Mouse (Mus musculus): ENCODE results near the gene Olfr1487. TPM values are rescaled to one million over a fixed set of nuclear protein-coding genes. Genes with fewer than 3 reads are reported as not detected.
"Not testable (repeated sequence)": the region's sequence is repeated elsewhere in the genome, so short reads cannot be mapped to it uniquely, and the experiment has no call there.

The Olfr1487 gene
- polyA plus RNA-seq (2012; rRNA removed) (not detected in 2 replicates), polyA plus RNA-seq (2014; fragmentation: Nextera tagmentation; extraction: Ambion mirVana) (not detected in 2 replicates)

DNA sequence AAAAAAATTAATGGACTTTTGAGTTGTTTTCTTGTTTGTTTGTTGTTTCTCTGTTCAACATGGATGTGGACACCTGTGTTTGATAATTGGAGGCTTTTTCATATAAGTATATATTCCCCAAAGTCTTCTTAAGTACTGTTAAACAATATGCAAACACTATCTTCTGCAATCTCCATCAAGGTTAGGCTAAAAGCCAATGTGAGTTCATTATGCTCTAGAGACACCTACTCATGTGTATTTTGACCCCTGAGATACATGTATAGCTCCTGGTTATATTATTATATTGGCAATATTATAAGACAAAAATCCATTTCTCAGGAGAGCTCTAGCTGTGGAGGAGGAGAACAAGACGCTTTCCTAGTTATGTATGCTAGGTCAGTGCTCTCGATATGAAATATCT lies at the start of gene Olfr1487:
TSS of gene Olfr1487 (plus strand) at position 301 of the 400 bp plus-strand sequence.
- H3K9me3 ChIP-seq (ENCODE audit: control insufficient read depth, low read length); H3K36me3 ChIP-seq (replicated peaks; ENCODE audit: control insufficient read depth, insufficient read depth, low read depth); H3K9ac ChIP-seq (replicated peaks); H3K4me2 ChIP-seq (ENCODE audit: low read depth); H3K27ac ChIP-seq; H3K4me3 ChIP-seq (ENCODE audit: insufficient read depth in 1 of 2, low read depth in 2 of 2, low read length in 2 of 2); H3K4me1 ChIP-seq (replicated peaks; ENCODE audit: control insufficient read depth in 2 of 2, insufficient read depth in 2 of 2, low read length in 1 of 2); DNase-seq (ENCODE audit: low read depth in 3 of 3, low spot score in 3 of 3); ATAC-seq (ENCODE audit: insufficient read depth); H3K27me3 ChIP-seq (ENCODE audit: control insufficient read depth, insufficient read depth, low read length): not testable (repeated sequence)
- WGBS (ENCODE audit: insufficient replicate concordance) = 59% methylated on average over 2 of the region's 2 CpGs

DNA sequence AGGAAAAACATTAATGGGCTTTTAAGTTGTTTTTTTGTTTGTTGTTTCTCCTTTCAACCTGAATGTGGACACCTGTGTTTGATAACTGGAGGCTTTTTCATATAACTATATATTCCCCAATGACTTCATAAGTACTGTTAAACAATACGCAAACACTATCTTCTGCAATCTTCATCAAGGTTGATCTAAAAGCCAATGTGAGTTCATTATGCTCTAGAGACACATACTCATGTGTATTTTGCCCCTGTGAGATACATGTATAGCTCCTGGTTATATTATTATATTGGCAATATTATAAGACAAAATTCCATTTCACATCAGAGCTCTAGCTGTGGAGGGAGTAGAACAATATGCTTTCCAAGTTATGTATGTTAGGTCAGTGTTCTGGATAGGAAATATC lies 34.0 kb upstream of the Olfr1487 start, which contains the start of gene Olfr1484:
TSS of gene Olfr1484 (plus strand) at position 301 of the 400 bp plus-strand sequence.
- Histone ChIP-seq H3K4me2 (ENCODE audit: low read depth) (no peak within 1 kb of the TSS), H3K9ac (replicated peaks) (no peak within 1 kb of the TSS), H3K9me3 (ENCODE audit: control insufficient read depth, low read length) (no peaks in the 10 kb centered on the region), H3K36me3 (replicated peaks; ENCODE audit: control insufficient read depth, insufficient read depth, low read depth) (no peaks in the 10 kb centered on the region), H3K4me3 (ENCODE audit: insufficient read depth in 1 of 2, low read depth in 2 of 2, low read length in 2 of 2) (no peak within 1 kb of the TSS), H3K4me1 (replicated peaks; ENCODE audit: control insufficient read depth in 2 of 2, insufficient read depth in 2 of 2, low read length in 1 of 2) (no peaks in the 10 kb centered on the region), H3K27me3 (ENCODE audit: control insufficient read depth, insufficient read depth, low read length) (no peaks in the 10 kb centered on the region), H3K27ac (no peak within 1 kb of the TSS)
- DNase-seq (ENCODE audit: low read depth in 3 of 3, low spot score in 3 of 3) = no peak
- TF ChIP-seq CTCF (IDR thresholded peaks at IDR 0.05; ENCODE audit: low read depth) = no peak
- no peak for TF ChIP-seq EP300 (IDR thresholded peaks at IDR 0.05; ENCODE audit: low read depth)
- 60% methylated on average over 1 of the region's 1 CpGs for WGBS (ENCODE audit: insufficient replicate concordance)
- no peak for ATAC-seq (ENCODE audit: insufficient read depth)

DNA sequence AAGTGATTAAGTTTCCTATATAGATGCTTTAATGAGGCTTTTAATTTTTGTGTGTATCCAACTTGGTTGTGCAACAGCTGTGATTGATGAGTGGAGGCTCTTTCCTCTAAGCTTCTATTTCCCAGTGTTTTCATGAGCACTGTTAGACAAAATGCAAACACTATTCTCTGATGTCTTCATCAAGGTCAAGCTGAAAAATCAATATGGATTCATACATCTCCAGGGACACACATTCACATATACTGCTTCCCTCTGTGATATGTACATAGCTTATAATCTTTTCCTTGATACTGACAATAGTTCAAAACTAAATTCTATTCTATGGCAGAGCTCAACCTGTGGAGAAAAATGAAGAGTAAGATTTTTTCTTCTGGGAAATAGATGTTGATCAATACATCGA lies 14.1 kb downstream of the Olfr1487 start, which contains the start of gene Olfr1489:
TSS of gene Olfr1489 (plus strand) at position 301 of the 400 bp plus-strand sequence.
- no peaks in the 10 kb centered on the region for H3K4me1 ChIP-seq (replicated peaks; ENCODE audit: control insufficient read depth in 2 of 2, insufficient read depth in 2 of 2, low read length in 1 of 2)
- DNase-seq (ENCODE audit: low read depth in 3 of 3, low spot score in 3 of 3) (no peak), ATAC-seq (ENCODE audit: insufficient read depth) (no peak)
- H3K4me2 ChIP-seq (ENCODE audit: low read depth) = no peak within 1 kb of the TSS
- TF ChIP-seq CTCF (IDR thresholded peaks at IDR 0.05; ENCODE audit: low read depth) (no peak), EP300 (IDR thresholded peaks at IDR 0.05; ENCODE audit: low read depth) (no peak)
- no peak within 1 kb of the TSS for H3K4me3 ChIP-seq (ENCODE audit: insufficient read depth in 1 of 2, low read depth in 2 of 2, low read length in 2 of 2)
- no peaks in the 10 kb centered on the region for H3K27me3 ChIP-seq (ENCODE audit: control insufficient read depth, insufficient read depth, low read length)
- H3K27ac ChIP-seq = no peak within 1 kb of the TSS
- 58% methylated on average over 1 of the region's 1 CpGs for WGBS (ENCODE audit: insufficient replicate concordance)
- no peak within 1 kb of the TSS for H3K9ac ChIP-seq (replicated peaks)
- no peaks in the 10 kb centered on the region for H3K36me3 ChIP-seq (replicated peaks; ENCODE audit: control insufficient read depth, insufficient read depth, low read depth)
- H3K9me3 ChIP-seq (ENCODE audit: control insufficient read depth, low read length) = no peaks in the 10 kb centered on the region

DNA sequence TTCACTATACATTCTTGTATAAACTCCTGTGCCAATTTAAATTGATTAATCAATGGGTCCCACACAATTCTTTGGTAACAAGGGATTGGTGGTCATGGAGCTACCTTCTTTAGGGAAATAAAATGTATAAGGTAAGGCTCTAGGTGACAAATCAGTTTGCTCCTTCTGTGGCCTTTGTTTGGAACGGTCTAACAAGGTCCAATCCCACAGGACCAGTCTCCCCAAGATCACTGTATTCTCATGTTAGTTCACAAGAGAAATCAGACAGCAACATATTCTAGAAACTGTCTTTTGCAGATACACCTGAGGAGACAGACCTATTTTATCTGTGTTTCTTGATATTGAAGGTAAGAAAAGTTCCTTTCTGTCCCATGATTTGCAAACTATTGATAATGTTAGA lies 33.6 kb downstream of the Olfr1487 start, which contains the start of gene Olfr1490:
TSS of gene Olfr1490 (plus strand) at position 301 of the 400 bp plus-strand sequence.
- no peak for DNase-seq (ENCODE audit: low read depth in 3 of 3, low spot score in 3 of 3)
- no peak for TF ChIP-seq EP300 (IDR thresholded peaks at IDR 0.05; ENCODE audit: low read depth)
- no peak for TF ChIP-seq CTCF (IDR thresholded peaks at IDR 0.05; ENCODE audit: low read depth)

More for the DNA sequence above, 33.6 kb downstream of the Olfr1487 start, which contains the start of gene Olfr1490:
- H3K27me3 ChIP-seq (ENCODE audit: control insufficient read depth, insufficient read depth, low read length) = no peaks in the 10 kb centered on the region
- no peak within 1 kb of the TSS for H3K9ac ChIP-seq (replicated peaks)
- H3K9me3 ChIP-seq (ENCODE audit: control insufficient read depth, low read length) = no peaks in the 10 kb centered on the region
- WGBS (ENCODE audit: insufficient replicate concordance) = 37% methylated on average over 1 of the region's 1 CpGs
- H3K4me2 ChIP-seq (ENCODE audit: low read depth) = no peak within 1 kb of the TSS
- H3K27ac ChIP-seq = no peak within 1 kb of the TSS
- ATAC-seq (ENCODE audit: insufficient read depth) = no peak
- H3K4me1 ChIP-seq (replicated peaks; ENCODE audit: control insufficient read depth in 2 of 2, insufficient read depth in 2 of 2, low read length in 1 of 2) = no peaks in the 10 kb centered on the region
- no peak within 1 kb of the TSS for H3K4me3 ChIP-seq (ENCODE audit: insufficient read depth in 1 of 2, low read depth in 2 of 2, low read length in 2 of 2)
- H3K36me3 ChIP-seq (replicated peaks; ENCODE audit: control insufficient read depth, insufficient read depth, low read depth) = no peaks in the 10 kb centered on the region

Small RNA genes within 50 kb of the gene (microRNA-seq; reads per million reads assigned to microRNA genes)
- gene Gm22323 = not detected
- not detected for gene Gm23931

Other genes with a start within 250 kb of the Olfr1487 start
- not detected in 2 replicates for gene Olfr1469, start 209.5 kb upstream of the Olfr1487 start, polyA plus RNA-seq (2012; rRNA removed)
- gene Olfr1469, start 209.5 kb upstream of the Olfr1487 start, polyA plus RNA-seq (2014; fragmentation: Nextera tagmentation; extraction: Ambion mirVana) = not detected in 2 replicates
- gene Olfr1471, start 174.0 kb upstream of the Olfr1487 start, polyA plus RNA-seq (2012; rRNA removed) = not detected in 2 replicates
- gene Olfr1471, start 174.0 kb upstream of the Olfr1487 start, polyA plus RNA-seq (2014; fragmentation: Nextera tagmentation; extraction: Ambion mirVana) = not detected in 2 replicates
- not detected in 2 replicates for gene Olfr1472, start 161.3 kb upstream of the Olfr1487 start, polyA plus RNA-seq (2012; rRNA removed)
- gene Olfr1472, start 161.3 kb upstream of the Olfr1487 start, polyA plus RNA-seq (2014; fragmentation: Nextera tagmentation; extraction: Ambion mirVana) = not detected in 2 replicates
- not detected in 2 replicates for gene Olfr1474, start 147.8 kb upstream of the Olfr1487 start, polyA plus RNA-seq (2012; rRNA removed)
- not detected in 2 replicates for gene Olfr1474, start 147.8 kb upstream of the Olfr1487 start, polyA plus RNA-seq (2014; fragmentation: Nextera tagmentation; extraction: Ambion mirVana)
- gene Olfr1475, start 137.2 kb upstream of the Olfr1487 start, polyA plus RNA-seq (2012; rRNA removed) = not detected in 2 replicates
- not detected in 2 replicates for gene Olfr1475, start 137.2 kb upstream of the Olfr1487 start, polyA plus RNA-seq (2014; fragmentation: Nextera tagmentation; extraction: Ambion mirVana)
- not detected in 2 replicates for gene Olfr1477, start 116.8 kb upstream of the Olfr1487 start, polyA plus RNA-seq (2012; rRNA removed)
- gene Olfr1477, start 116.8 kb upstream of the Olfr1487 start, polyA plus RNA-seq (2014; fragmentation: Nextera tagmentation; extraction: Ambion mirVana) = not detected in 2 replicates
- gene Olfr1480, start 89.5 kb upstream of the Olfr1487 start, polyA plus RNA-seq (2012; rRNA removed) = not detected in 2 replicates
- not detected in 2 replicates for gene Olfr1480, start 89.5 kb upstream of the Olfr1487 start, polyA plus RNA-seq (2014; fragmentation: Nextera tagmentation; extraction: Ambion mirVana)
- gene Olfr1484, start 33.9 kb upstream of the Olfr1487 start, polyA plus RNA-seq (2012; rRNA removed) = not detected in 2 replicates
- gene Olfr1484, start 33.9 kb upstream of the Olfr1487 start, polyA plus RNA-seq (2014; fragmentation: Nextera tagmentation; extraction: Ambion mirVana) = not detected in 2 replicates
- not detected in 2 replicates for gene Olfr1489, start 14.2 kb downstream of the Olfr1487 start, polyA plus RNA-seq (2012; rRNA removed)
- not detected in 2 replicates for gene Olfr1489, start 14.2 kb downstream of the Olfr1487 start, polyA plus RNA-seq (2014; fragmentation: Nextera tagmentation; extraction: Ambion mirVana)
- gene Olfr1490, start 33.7 kb downstream of the Olfr1487 start, polyA plus RNA-seq (2012; rRNA removed) = not detected in 2 replicates
- not detected in 2 replicates for gene Olfr1490, start 33.7 kb downstream of the Olfr1487 start, polyA plus RNA-seq (2014; fragmentation: Nextera tagmentation; extraction: Ambion mirVana)
- not detected in 2 replicates for gene Olfr1491, start 79.9 kb downstream of the Olfr1487 start, polyA plus RNA-seq (2012; rRNA removed)
- not detected in 2 replicates for gene Olfr1491, start 79.9 kb downstream of the Olfr1487 start, polyA plus RNA-seq (2014; fragmentation: Nextera tagmentation; extraction: Ambion mirVana)
- not detected in 2 replicates for gene Olfr1493-ps1, start 105.9 kb downstream of the Olfr1487 start, polyA plus RNA-seq (2012; rRNA removed)
- not detected in 2 replicates for gene Olfr1493-ps1, start 105.9 kb downstream of the Olfr1487 start, polyA plus RNA-seq (2014; fragmentation: Nextera tagmentation; extraction: Ambion mirVana)
- gene Olfr1494, start 122.4 kb downstream of the Olfr1487 start, polyA plus RNA-seq (2012; rRNA removed) = not detected in 2 replicates
- not detected in 2 replicates for gene Olfr1494, start 122.4 kb downstream of the Olfr1487 start, polyA plus RNA-seq (2014; fragmentation: Nextera tagmentation; extraction: Ambion mirVana)
- not detected in 2 replicates for gene Olfr1495, start 147.2 kb downstream of the Olfr1487 start, polyA plus RNA-seq (2012; rRNA removed)
- gene Olfr1495, start 147.2 kb downstream of the Olfr1487 start, polyA plus RNA-seq (2014; fragmentation: Nextera tagmentation; extraction: Ambion mirVana) = not detected in 2 replicates
- not detected in 2 replicates for gene Olfr1496, start 160.5 kb downstream of the Olfr1487 start, polyA plus RNA-seq (2012; rRNA removed)
- gene Olfr1496, start 160.5 kb downstream of the Olfr1487 start, polyA plus RNA-seq (2014; fragmentation: Nextera tagmentation; extraction: Ambion mirVana) = not detected in 2 replicates
- gene Olfr1497, start 180.8 kb downstream of the Olfr1487 start, polyA plus RNA-seq (2012; rRNA removed) = not detected in 2 replicates
- not detected in 2 replicates for gene Olfr1497, start 180.8 kb downstream of the Olfr1487 start, polyA plus RNA-seq (2014; fragmentation: Nextera tagmentation; extraction: Ambion mirVana)
- gene Olfr1499, start 202.1 kb downstream of the Olfr1487 start, polyA plus RNA-seq (2012; rRNA removed) = not detected in 2 replicates
- not detected in 2 replicates for gene Olfr1499, start 202.1 kb downstream of the Olfr1487 start, polyA plus RNA-seq (2014; fragmentation: Nextera tagmentation; extraction: Ambion mirVana)
- not detected in 2 replicates for gene Olfr1500, start 213.1 kb downstream of the Olfr1487 start, polyA plus RNA-seq (2012; rRNA removed)
- gene Olfr1500, start 213.1 kb downstream of the Olfr1487 start, polyA plus RNA-seq (2014; fragmentation: Nextera tagmentation; extraction: Ambion mirVana) = not detected in 2 replicates
- not detected in 2 replicates for gene Olfr1501, start 233.3 kb downstream of the Olfr1487 start, polyA plus RNA-seq (2012; rRNA removed)
- not detected in 2 replicates for gene Olfr1501, start 233.3 kb downstream of the Olfr1487 start, polyA plus RNA-seq (2014; fragmentation: Nextera tagmentation; extraction: Ambion mirVana)
- gene Olfr1502, start 244.4 kb downstream of the Olfr1487 start, polyA plus RNA-seq (2012; rRNA removed) = not detected in 2 replicates
- gene Olfr1502, start 244.4 kb downstream of the Olfr1487 start, polyA plus RNA-seq (2014; fragmentation: Nextera tagmentation; extraction: Ambion mirVana) = not detected in 2 replicates